Mouse (Mus musculus): ENCODE measurements at regions not wholly inside any gene's neighbourhood (a gene's known extent, or its start where the extent isn't known, plus 50 kb on each side); places are given as distances from the start of the nearest gene placed in this dataset.

DNA sequence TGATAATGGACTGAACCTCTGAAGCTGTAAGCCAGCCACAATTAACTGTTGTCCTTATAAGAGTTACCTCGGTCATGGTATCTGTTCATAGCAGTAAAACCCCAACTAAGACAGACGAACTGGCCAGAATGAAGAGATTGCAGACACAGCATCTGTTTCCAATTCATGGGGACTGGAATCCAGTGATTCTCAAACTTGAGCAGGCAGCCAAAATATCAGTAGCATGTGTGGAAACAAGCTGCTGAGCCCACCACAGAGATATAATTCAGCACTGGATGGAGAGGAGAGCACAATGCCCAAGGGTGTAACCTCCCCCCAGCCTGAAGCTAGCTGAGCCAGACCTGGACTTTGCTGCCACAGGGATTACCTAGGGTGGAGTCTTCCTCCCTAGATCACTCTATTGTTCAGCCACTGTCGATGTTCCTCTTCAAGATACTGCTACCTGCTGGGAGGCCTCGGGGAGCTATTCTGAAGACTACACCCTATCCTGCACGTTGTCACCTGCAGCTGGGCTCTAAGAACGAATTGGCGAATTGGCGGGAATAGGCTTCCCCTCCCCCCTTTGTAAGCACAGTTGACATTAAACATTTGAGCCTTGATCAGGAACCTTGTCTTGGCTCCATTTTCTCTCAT is 259.1 kb upstream of the Pou3f3 start:
- TF ChIP-seq POLR2A (IDR thresholded peaks at IDR 0.05; ENCODE audit: borderline replicate concordance, extremely low read depth, insufficient read depth, insufficient read length, poor library complexity, severe bottlenecking) (no peak), CTCF (IDR thresholded peaks at IDR 0.05; ENCODE audit: borderline replicate concordance, extremely low read depth, insufficient read depth, insufficient read length) (no peak)

All from brain, embryonic 14.5 days (tissue).